Mouse (Mus musculus) cerebellum, adult 11-12 months (tissue): ENCODE measurements around the gene Pomgnt2.

Experiments
- DNase-seq: peaks from one replicate; pipeline ENCODE4 v3.0.0; 2022

Pomgnt2 gene

DNA sequence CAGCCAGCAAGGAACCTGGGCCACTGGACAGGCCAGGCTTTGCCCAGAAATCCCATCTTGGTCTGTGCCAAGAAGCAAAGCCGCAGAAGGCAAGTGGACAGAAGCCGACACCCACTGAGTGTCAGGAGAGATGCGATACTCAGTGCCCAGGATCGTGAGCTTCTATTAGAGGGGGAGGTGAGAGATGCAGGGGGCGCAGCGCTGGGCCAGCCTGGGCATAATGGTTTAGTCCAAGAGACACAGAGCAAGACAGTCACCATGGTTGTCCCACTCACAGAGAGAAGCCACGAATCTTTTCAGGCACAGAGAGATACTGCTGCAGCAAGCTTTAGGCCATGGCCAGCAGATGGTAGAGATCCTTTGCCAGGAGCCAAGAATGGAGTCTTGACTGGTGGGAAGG is 32.0 kb downstream of the Pomgnt2 start:
- DNase-seq = peak; percentile 67

DNA sequence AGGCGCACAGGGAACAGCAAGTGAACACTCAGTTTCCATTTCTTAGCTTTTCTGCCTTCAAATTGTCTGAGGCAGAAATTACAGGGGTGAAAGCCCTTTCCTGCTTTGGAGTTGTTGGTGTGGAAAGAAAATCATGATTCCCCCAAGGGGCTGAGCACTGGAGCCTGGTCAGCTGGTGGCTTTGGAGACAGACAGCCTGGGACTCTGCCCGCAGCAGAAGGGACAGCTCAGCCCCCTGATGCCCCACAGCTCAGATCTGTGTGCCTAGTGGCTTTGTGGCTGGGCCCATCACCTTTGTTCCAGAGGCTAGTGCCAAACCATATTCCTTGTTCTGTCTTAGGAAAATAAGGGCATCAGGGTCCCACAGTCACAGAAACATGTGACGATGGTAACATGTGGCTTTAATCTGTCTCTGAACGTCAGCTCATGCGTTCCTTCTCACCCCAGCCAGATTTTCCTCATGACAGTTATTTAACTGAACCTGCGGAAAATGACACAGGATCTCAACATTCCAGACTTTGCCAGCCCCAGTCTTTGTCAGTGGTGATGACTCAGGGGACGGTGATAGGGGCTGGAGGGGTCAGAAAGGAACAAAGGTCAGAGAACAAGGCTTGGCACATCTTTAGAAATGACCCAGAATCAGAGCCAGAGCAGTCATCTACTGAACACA is 36.8 kb downstream of the Pomgnt2 start:
- DNase-seq = no peak

- DNase-seq = no peak
These were observed 44.3 kb downstream of the Pomgnt2 start for GRCm38 (mm10) chr9:121952596-121952995.

GRCm38 (mm10) chr9:121951114-121951423 is 45.8 kb downstream of the Pomgnt2 start:
- DNase-seq = no peak

- DNase-seq = no peak
These were observed 46.3 kb downstream of the Pomgnt2 start, which contains the start of gene Fam198a for GRCm38 (mm10) chr9:121950418-121951113. Gene Fam198a (plus strand): TSS chr9:121950988.

DNA sequence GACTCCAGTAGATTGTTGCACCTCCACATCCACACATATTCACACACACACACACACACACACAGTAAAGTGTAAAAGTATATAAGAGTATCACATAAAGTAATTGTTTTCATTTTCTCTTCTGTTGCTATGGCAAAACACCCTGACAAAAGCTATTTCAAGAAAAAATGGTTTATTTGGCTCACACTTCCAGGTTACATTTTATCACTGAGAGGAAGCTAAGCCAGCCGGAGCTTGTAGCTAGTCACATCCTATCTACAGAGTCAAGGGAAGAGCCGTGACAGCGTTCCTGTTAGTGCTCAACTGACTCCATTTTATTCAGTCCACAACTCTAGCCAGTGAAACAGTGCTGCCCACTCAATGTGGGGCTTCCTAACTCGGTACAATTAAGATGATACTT is 48.5 kb downstream of the Pomgnt2 start:
- no peak for DNase-seq

DNA sequence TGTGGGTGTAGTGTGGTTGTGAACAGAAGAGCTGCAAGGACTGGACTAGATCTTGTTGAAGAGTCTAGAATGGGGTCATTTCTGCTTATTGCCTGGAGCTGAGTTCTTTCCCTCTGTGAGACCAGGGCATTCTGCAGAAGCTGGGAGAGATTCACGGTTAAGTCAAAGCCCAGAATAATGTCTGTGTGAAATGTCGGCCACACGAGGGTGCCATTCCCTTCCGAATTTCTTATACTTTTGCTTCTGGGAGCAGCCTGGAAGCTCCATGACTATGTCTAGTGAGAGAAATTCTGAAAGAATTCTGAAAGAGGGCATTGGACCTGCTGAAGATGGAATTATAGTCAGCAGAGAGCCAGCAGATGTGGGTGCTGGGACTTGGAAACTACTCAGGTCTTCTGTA is 49.1 kb downstream of the Pomgnt2 start:
- DNase-seq = peak; percentile 59

GRCm38 (mm10) chr9:121943628-121944027 is 53.3 kb downstream of the Pomgnt2 start:
- DNase-seq = no peak

GRCm38 (mm10) chr9:121943005-121943404 is 53.9 kb downstream of the Pomgnt2 start:
- DNase-seq = no peak

DNA sequence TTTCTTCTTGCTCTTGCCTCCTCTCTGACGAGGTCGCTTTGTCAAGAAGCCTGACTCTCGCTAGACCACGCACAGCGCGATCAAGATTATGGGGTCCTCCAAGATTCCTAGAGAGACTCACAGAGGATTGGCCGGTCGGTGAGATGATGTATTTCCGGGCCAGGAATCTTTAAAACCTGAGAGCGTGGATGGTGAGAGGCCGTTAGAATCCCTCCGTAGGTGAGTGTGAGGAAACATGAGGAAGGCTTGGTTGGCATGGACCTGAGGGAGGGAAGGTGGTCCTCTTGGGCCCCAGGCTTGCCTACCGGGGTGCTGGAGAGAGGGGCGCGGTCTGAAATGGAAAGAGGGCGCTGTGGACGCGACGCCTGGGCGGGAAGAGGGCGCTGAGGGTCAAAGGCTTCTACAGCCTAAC is 59.0 kb downstream of the Pomgnt2 start:
- peak; percentile 16 for DNase-seq

- no peak for DNase-seq
These were observed 59.5 kb downstream of the Pomgnt2 start for GRCm38 (mm10) chr9:121937451-121937864.

DNA sequence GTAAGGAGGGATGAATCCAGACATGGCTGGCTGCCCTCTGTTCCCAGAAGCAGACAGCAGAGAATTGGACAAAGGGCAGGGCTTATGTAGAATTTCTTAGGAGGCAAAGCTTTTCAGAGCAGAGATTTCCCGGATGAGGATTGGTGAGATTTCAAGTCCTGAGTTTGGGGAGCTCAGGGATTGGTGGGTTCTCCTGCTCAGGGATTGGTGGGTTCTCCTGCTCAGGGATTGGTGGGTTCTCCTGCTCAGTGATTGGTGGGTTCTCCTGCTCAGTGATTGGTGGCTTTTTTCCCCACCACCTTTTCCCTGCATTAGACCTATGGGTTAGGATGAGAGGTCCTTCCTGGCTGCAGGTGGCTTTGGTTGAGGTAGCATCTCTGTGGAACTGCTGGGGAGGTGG is 60.0 kb downstream of the Pomgnt2 start:
- DNase-seq = peak; percentile 51

- DNase-seq = no peak
These were observed 62.1 kb downstream of the Pomgnt2 start for GRCm38 (mm10) chr9:121934856-121935255.
